Mouse (Mus musculus): Measurements from ENCODE around the gene Srrm4. TPM values are rescaled to one million over a fixed set of nuclear protein-coding genes. Genes with fewer than 3 reads are reported as not detected.

Srrm4 gene
- polyA plus RNA-seq (2015; fragmentation: Nextera tagmentation; extraction: Ambion mirVana) = 0.04 TPM in 1 of 2 replicates, not detected in the other

DNA sequence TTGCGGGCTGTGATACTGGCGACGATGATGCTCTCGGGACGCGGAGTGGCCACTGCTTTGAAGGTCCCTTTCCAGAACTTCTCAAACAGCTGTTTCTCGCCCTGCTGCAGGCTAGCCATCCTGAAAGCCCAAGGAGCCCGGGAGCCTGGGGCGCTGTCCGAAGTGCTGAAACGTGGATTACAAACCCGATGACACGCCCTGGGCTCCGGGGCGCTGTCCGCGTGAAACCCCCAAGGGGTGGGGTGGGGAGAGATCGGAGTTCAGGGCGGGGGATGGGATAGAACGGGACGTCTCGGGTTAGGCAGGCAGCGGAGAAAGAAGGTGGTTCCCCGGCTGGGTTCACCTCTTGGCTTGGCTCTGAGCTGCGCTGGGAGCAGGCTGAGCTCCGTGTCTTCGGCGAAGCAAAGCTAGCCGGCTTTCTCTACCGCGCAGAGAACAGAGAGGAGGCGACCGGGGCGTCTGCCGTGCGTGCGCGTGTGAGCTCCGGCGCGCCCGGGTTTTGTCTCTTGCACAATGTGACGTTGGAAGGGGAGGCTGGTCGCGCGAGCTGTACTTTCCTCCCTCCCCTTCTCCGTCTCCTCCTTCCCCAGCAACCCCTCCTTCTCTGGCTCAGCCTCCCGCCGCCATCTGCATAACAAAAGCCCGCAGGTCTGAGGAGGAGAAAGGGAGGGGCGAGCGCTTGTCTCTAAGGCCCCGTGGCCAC lies at the start of gene Srrm4:
Srrm4 (minus strand) TSS at position 472 of the 703 bp plus-strand sequence.

DNA sequence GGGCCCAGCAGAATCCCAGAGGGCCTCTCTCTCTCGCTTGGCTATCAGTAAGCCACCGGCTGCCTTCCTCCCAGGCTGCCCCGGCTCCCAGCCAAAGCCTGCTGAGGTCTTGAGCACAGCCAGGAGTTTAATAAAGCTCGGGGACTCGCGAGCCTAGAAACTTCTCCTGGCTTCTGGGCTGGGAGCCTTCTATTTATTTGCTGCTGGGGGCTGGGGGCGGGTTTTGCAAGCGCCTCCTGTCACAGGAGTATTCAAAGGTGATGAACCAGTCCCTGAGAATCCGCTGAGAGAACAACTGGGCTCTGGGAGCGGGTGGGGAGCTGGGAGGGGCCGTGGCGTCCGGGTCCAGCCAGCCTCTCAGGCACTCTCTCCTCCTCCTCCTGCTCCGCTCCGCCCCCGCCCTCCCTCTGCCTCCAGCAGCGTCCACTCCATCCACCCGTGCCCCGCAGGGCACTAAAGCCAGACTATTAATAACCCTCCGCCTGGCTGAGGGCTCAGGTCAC lies 168.9 kb downstream of the Srrm4 start, which contains the start of gene Hspb8:
Hspb8 (minus strand) TSS at position 166 of the 503 bp plus-strand sequence.

Other genes starting within 250 kb of the Srrm4 start
- gene Hspb8, start 169.0 kb downstream of the Srrm4 start, polyA plus RNA-seq (2015; fragmentation: Nextera tagmentation; extraction: Ambion mirVana) = 1.5 and 2.3 TPM in 2 replicates